Mouse (Mus musculus) midbrain, embryonic 15.5 days (tissue): ENCODE measurements around the gene Gm21830. TPM values are rescaled to one million over a fixed set of nuclear protein-coding genes. Genes with fewer than 3 reads are reported as not detected.

ENCODE experiments used
- ATAC-seq: fragments of 200-750 bp; cut with Nextera tagmentation; replicated peaks from 2 replicates; pipeline ENCODE4 v1.8.0; 2017; ENCODE audit warnings: moderate TSS enrichment
- H3K27ac ChIP-seq: fragments of 300-500 bp; sonication (generic); 2 replicates; pipeline ENCODE4 v1.5.1; 2015; ENCODE audit warnings: mild to moderate bottlenecking, inconsistent platforms
- H3K27me3 ChIP-seq: fragments of 300-500 bp; sonication (generic); replicated peaks from 2 replicates; pipeline ENCODE4 v1.6.1; 2015; ENCODE audit warnings: inconsistent platforms
- H3K36me3 ChIP-seq: fragments of 300-500 bp; sonication (generic); replicated peaks from 2 replicates; pipeline ENCODE4 v1.6.1; 2015; ENCODE audit warnings: inconsistent platforms
- H3K4me1 ChIP-seq: fragments of 300-500 bp; sonication (generic); 2 replicates; pipeline ENCODE4 v1.6.1; 2015; ENCODE audit warnings: inconsistent platforms
- H3K4me2 ChIP-seq: fragments of 300-500 bp; sonication (generic); 2 replicates; pipeline ENCODE4 v1.6.1; 2015; ENCODE audit warnings: inconsistent platforms, mild to moderate bottlenecking, moderate library complexity
- H3K4me3 ChIP-seq: fragments of 300-500 bp; sonication (generic); 2 replicates; pipeline ENCODE4 v1.5.1; 2015; ENCODE audit warnings: mild to moderate bottlenecking, inconsistent platforms
- H3K9ac ChIP-seq: fragments of 300-500 bp; sonication (generic); 2 replicates; pipeline ENCODE4 v1.6.1; 2015; ENCODE audit warnings: mild to moderate bottlenecking, inconsistent platforms
- H3K9me3 ChIP-seq: fragments of 300-500 bp; sonication (generic); 2 replicates; pipeline ENCODE4 v1.6.1; 2016; ENCODE audit warnings: inconsistent platforms
- WGBS: fragments of 180-500 bp; shearing (Covaris S2); methylation state at CpG from one replicate; pipeline ENCODE4 v1.1.7; 2015; ENCODE audit warnings: mixed read lengths; 5-methylcytosine and 5-hydroxymethylcytosine counted together
- polyA plus RNA-seq: library from polyadenylated mRNA; unstranded; fragments of >200 nt; fragmentation: Nextera tagmentation; extraction: Ambion mirVana; gene quantifications from 2 replicates; pipeline ENCODE4 v1.2.1, GENCODE M21; 2015

Gene Gm21830
- polyA plus RNA-seq, 1 experiment from 2014 or later = not detected

GRCm38 (mm10) chr2:67481051-67481450 is 67.5 kb downstream of the Gm21830 start:
- ATAC-seq = no peak

More at GRCm38 (mm10) chr2:67481051-67481450, 67.5 kb downstream of the Gm21830 start:
- H3K27ac ChIP-seq = no peak overlapping the region
- no peak overlapping the region for H3K4me2 ChIP-seq
- H3K9me3 ChIP-seq = no peaks in the 10 kb centered on the region
- no peaks in the 10 kb centered on the region for H3K27me3 ChIP-seq
- H3K9ac ChIP-seq = no peak overlapping the region
- 64% methylated on average over 3 of the region's 3 CpGs for whole genome bisulfite sequencing
- no peaks in the 10 kb centered on the region for H3K36me3 ChIP-seq
- H3K4me3 ChIP-seq = no peak overlapping the region
- no peaks in the 10 kb centered on the region for H3K4me1 ChIP-seq

Other genes with a start within 250 kb of the Gm21830 start
- gene Gm26727, start 19.5 kb downstream of the Gm21830 start, polyA plus RNA-seq = not detected in 2 replicates
- gene Xirp2, start 32.3 kb downstream of the Gm21830 start, polyA plus RNA-seq = not detected in 2 replicates
- gene B3galt1, start 152.1 kb downstream of the Gm21830 start, polyA plus RNA-seq = 57.0 and 57.2 TPM in 2 replicates